Mouse (Mus musculus): ENCODE measurements around the gene Tra2a. TPM values are rescaled to one million over a fixed set of nuclear protein-coding genes. Genes with fewer than 3 reads are reported as not detected.

Tra2a gene
- polyA plus RNA-seq, 3 experiments from 2014 or later, result 30.2 to 49.2 (median 34.7) TPM

GRCm38 (mm10) chr6:49233356-49233755 is 30.5 kb downstream of the Tra2a start:
- ATAC-seq, result no peak

DNA sequence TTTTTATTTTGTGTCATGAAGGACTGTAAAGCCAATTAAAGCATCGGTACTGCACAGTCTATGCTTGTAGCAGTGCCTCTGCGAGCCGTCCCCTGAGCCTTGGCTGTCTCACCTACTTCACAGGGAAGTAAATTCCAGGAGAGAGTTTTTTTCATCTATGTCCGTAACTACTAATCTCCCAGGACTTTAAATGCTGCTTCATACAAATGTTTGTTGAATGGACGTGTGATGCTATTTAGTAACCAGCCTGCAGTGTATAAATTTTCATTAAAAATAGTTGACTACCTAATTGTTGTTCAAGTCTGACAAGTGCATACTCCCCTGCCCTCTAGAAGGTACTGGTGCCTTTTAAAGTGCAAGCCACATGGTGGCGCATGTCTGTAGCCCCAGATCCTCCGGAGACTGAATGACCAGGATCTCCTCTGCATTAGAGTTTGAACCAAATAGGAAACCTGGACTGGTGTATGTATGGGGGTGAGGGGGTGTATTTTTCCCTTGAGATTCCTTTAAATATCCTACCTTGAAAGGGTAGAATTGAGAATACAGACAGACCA is 35.6 kb downstream of the Tra2a start:
- no peak for ATAC-seq

DNA sequence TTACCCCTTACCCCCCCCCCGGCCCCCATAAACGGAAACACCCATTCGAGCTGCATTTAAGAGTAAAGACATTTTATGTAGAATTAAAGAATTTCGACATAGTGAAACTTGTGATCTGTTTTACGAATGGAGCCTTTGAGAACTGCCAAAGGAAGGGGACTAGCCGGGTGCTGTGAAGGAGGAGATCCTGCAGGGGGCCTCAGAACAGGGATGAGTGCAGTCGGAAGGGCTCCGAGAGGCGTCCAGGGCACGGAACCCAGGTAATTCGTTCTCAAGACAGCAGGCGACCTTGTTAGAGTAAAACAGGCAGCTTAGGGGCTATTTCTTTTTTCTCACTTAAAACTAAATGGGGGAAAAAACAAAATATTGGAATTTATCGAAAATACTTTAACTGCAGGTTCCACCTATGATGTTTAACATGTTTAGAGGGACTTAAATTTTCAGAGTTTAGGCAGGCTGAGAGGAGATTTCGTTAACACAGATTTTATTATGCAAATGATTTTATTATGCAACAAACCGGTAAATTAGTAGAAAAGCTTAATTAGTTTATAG is 36.6 kb downstream of the Tra2a start:
- ATAC-seq, result peak; percentile 76

- ATAC-seq, result no peak
These were observed 38.1 kb downstream of the Tra2a start for GRCm38 (mm10) chr6:49225728-49226123.

DNA sequence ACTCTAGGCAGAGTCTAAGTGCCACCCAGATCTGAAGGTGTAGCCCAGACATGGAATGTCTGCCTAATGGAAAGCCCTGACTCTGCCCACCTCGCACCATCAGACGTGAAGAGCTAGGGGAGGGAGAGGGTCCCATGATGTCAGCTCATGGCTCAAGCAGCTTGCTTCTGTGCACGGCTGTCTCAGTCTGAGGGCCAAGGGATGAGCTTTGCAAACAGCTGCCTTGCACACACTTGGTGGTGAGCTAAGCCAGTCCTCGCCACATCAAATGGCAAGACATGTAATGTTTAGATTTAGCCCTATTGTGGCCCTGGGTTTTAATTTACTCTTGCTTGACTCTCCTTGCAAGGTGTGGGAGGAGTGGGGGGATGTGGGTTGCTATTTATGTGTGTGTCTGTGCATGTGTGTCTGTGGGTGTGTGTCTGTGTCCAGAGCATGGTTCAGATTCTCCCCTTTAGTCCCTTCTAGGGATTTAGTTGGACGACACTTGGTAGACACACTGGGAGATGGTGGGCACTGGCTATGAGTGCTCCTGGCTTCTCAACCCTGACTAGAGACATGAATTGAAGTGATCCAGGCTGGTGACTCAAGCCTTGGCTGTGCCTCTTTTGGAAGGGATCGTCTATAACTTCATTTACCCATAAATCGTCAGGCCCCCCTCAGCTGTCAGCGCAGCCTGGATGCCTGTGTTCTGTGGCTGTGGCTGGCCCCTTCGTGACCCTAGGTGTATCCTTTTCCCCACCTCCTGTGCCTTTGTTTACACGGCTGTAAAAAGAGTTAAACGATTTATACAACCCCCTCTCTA is 38.7 kb downstream of the Tra2a start:
- ATAC-seq, result no peak

GRCm38 (mm10) chr6:49221906-49222305 is 41.9 kb downstream of the Tra2a start:
- no peak for ATAC-seq

DNA sequence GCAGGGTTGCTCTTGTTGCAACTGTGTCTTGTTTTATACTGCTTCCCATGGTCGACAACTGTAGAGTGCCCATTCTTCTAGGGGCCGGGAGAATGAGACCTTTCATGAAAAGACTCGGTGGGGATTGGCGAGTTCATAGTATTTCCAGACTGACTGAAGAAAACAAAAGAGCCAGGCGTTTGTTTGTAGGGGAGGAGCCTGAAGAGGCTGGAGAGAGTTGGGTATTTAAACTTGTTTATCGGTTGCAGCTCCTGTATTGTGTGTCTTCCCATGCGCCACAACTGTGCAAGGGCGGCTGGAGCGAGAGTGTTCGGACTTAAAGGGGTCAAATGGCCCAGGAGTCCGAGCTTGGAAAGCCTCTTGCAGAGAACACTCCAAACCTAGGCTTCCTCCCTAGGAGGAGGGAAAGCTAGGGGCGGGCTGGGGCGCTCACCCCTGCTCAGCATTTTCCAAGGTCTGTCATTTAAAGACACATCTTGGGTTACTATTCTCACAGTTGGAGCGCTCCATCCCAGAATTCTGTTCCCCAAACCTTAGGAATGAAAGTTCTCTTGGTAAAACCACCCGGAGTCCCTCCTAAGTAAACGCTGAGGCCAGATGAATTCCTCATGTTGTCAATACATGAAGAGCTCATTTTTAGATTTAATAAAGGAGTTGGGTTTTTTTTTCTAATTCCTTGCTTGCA is 43.8 kb downstream of the Tra2a start:
- no peak for ATAC-seq

GRCm38 (mm10) chr6:49219001-49219560 is 44.8 kb downstream of the Tra2a start:
- ATAC-seq, result no peak

- no peak for ATAC-seq
These were observed 45.5 kb downstream of the Tra2a start for GRCm38 (mm10) chr6:49218275-49218802.

GRCm38 (mm10) chr6:49217581-49218274 is 46.1 kb downstream of the Tra2a start:
- peak; percentile 43 for ATAC-seq

DNA sequence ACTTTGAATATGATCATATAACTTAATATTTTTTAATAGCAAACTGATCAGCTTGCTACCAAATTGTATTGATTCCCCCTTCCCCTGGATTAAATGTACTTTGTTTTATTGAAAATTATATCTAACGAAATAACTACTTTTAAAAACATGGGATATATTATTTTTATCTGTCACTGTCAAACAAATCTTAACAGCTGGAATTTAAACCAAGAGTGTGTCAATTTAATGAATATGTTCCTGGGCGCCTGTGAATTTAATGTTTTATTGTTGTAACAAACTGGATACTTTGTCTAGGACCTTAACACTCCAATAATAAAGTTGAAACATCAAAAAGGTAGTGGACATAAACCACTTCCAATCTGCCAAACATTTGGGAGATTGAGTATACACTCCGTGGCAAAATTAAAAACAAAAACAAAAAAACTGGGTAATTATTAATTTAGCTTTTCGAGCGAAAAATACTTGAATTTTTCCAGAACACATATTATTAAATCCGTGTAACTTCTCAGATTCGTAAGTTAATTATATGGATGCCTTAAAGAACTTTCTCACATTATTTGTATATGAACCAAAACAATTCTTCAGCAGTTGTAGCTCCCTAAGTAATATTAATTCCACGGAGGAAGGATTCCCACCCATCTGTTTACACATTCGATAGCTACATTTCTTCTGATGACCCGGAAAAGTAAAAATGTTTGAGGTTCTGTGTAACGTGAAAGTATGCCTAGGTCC is 46.9 kb downstream of the Tra2a start:
- no peak for ATAC-seq

DNA sequence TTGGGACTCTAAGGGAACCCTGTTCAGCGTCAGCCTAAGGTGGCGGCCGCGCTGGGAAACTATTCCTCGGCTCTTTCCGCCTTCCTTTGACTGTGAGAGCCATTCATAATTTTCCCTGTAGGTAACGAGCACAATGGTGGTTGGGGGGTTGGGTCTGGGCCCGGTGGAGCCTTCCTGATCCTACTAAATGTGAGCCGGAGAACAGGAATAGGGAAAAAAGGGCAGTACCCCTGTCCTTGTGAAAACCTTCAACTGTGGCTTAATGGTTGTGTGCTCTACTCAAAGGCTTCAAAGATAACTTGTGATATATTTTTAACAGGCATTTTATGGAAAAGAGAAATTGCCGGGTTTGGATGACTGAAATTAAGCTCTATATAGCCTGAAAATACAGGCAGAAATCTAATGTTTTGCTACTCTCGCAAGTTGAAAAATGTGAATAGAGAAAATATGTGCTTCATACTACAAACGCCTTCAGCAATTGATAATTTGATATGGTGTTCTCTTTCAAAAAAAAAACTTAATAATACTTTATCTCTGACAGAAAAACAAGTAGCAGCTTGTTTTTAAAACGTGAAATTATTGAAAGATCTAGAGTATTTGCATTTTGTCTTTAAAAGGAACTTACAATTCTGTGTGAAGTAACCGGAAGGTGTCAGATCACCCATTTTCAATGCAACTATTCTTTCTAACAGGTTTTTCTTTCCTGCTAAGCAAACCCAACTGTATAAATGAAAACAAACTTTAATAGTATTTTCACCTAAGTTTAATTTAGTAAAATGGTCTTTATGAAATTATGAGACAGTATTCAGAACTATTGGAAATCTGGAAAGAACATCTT is 47.9 kb downstream of the Tra2a start:
- ATAC-seq, result no peak

DNA sequence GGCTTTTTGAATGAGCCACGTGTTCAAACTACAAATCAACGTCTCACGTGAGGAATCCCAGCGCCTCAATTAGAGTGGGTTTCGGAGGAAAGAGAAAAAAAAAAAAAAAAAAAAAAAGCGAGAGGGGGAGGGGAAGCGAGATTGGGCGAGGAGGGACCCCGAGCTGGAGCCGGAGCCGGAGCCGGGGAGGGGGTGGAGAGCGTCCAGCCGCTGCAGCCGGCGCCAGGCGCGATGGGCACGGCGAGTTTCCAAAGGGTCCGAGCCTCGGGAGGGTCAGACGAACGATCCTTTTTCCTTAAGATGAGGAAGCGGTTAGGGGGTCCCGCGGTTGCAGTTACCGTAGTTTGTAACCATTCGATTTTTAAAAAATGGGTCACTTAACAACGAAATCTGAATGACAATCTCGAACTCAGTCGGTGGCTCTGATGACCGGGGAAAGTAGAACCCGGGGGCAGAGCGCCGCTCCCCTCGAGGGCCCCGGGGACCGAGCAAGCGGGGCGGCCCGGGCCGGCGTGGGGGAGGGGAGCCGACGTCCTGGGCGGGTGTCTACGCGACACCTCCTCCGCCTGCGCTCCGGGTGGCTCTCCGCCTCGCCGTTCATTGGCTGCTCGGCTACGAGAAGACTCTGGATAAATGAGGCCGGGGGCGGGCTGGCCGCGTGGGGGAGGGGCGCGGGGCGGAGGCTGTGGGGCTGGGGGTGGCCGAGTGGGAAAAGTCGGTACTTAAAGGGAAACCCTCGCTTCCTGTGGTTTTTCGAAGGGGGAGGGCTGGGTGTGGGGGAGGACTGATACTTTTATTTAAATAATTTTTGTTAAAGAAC is 48.7 kb downstream of the Tra2a start, which contains the start of gene Igf2bp3:
Igf2bp3 (minus strand) TSS at position 30 of the 820 bp plus-strand sequence.
- no peak for ATAC-seq

DNA sequence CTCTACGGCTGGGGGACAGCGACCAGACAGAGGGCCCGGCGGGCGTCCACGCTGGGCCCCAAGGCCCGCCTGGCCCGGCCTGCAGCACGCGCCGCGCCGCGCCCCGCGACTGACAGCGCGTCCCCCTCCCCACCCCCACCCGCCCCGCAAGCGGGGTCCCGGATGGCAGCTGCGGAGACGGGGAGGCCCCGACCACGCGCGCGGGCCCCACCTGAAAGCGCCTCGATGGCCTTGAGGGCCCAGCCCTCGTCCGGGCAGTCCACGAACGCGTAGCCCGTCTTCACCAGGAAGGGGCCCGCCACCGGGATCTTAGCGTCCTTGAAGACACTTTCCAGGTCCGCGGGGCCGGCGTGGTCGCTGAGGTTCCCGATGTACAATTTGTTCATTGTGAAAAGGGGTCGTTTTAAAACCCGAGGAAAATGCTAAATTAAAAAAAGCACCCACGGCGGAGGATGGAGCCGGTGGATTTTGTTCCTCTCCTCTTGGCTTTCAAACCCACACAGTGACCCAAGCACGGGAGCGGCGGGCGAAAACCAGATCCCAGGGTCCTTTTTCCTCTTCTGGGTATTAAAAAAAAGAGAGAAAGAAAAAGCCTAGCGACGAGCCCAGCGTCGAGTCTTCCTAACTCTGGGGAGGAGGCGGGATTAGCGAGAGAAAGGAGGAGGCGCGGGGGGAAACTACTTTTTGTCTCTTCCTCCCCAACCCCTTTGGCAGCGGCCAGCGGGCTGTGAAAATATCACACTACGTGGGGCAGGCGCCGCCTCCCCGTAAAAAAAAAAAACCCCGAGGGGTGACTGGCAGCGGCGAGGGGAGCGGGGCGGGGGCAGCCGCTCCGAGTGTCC is 49.5 kb downstream of the Tra2a start:
- no peak for ATAC-seq

GRCm38 (mm10) chr6:49213581-49214085 is 50.2 kb downstream of the Tra2a start:
- ATAC-seq, result no peak

DNA sequence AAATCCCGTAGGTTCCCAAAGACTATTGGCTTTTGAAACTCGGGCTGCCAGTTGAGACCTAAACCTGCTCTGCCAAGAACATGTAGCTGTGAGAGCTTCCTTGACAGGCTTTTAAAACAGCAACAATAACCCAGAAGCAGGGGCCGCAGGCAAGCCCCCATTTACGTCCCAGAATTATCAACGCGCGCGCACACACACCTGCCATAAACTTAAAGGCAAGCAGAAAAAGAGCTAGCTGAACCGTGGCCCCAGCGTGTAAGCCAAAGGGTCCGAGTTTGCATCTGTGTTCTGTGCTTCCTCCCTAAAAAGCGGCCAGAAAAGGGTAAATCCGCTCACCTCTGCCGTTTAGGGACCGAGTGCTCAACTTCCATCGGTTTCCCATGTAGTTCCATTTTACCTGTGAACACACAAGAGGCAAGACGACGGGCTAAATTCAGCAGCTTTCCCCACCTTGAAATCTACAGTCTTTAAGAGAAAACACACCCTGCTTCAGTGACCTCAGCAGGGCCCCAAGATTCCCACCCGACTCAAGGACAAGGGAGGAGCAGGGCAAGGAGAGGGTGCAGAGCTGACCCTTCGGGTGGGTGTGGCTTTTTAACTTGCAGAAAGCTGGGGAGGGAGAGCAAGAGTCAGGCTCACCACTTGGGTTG is 50.8 kb downstream of the Tra2a start:
- no peak for ATAC-seq

DNA sequence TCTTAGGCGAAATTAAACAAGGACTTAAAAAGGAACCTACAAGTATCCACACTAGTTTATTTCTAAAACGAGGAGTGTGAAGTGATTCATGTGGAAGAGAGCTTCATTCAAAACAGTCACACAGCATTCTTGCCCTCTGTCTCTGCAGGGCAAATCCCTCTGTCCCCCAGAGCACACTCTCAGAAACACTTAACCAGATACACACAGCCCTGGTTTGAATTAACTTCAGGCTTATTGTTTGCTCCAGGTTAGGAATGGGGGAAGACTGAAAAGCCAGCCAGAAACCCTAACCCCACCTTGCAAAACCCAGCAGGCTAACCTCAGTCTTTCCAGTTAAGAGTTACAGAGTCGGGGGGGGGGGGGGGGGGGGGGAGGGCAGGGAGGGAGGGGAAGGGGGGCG is 51.7 kb downstream of the Tra2a start:
- no peak for ATAC-seq

DNA sequence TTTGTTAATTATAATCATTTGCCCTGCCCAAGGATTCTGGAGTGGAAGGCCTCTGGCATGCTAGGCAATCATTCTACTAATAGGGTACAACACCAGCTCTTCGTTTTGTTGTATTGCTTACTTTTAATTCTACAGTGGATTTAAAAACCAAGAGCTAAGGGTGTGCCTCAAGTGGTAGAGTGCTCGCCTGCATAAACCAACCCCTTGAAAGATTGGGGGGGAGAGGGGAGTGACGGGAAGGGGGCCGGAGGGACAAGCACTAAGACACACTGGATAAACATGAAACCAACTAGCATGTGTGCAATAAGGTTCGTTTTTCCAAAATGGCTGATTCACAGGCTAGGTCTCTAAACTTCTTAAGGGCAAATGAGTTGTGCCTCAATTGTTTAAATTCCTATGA is 52.2 kb downstream of the Tra2a start:
- no peak for ATAC-seq

Data from inflammation-experienced regulatory T-cells, adult 6 months (primary cell).